Mouse (Mus musculus) limb, embryonic 10.5 days (tissue): ENCODE data around the gene Plxna2. TPM values are rescaled to one million over a fixed set of nuclear protein-coding genes. Genes with fewer than 3 reads are reported as not detected.

Source experiments
- DNase-seq: peaks from one replicate; pipeline ENCODE4 v3.0.0-alpha.2; 2017; ENCODE audit warnings: low spot score
- H3K27ac ChIP-seq: fragments of 300-500 bp; sonication (generic); 2 replicates; pipeline ENCODE4 v1.5.1; 2016; ENCODE audit warnings: mild to moderate bottlenecking
- H3K27me3 ChIP-seq: fragments of 300-500 bp; sonication (generic); 2 replicates; pipeline ENCODE4 v1.6.1; 2016; ENCODE audit warnings: low read depth, mild to moderate bottlenecking; ENCODE audit not compliant: poor library complexity, severe bottlenecking
- H3K36me3 ChIP-seq: fragments of 300-500 bp; sonication (generic); 2 replicates; pipeline ENCODE4 v1.6.1; 2016; ENCODE audit warnings: mild to moderate bottlenecking, moderate library complexity
- H3K4me1 ChIP-seq: fragments of 300-500 bp; sonication (generic); 2 replicates; pipeline ENCODE4 v1.6.1; 2016
- H3K4me3 ChIP-seq: fragments of 300-500 bp; sonication (generic); 2 replicates; pipeline ENCODE4 v1.5.1; 2016; ENCODE audit warnings: mild to moderate bottlenecking, moderate library complexity
- H3K9me3 ChIP-seq: fragments of 300-500 bp; sonication (generic); replicated peaks from 2 replicates; pipeline ENCODE4 v1.6.1; 2016; ENCODE audit warnings: mild to moderate bottlenecking
- WGBS: fragments of 180-500 bp; shearing (Covaris S2); methylation state at CpG from one replicate; pipeline ENCODE4 v1.1.7; 2016; 5-methylcytosine and 5-hydroxymethylcytosine counted together
- polyA plus RNA-seq: library from polyadenylated mRNA; unstranded; fragments of >200 nt; fragmentation: Nextera tagmentation; extraction: Ambion mirVana; gene quantifications from 2 replicates; pipeline ENCODE4 v1.2.1, GENCODE M21; 2016

Plxna2 gene
- polyA plus RNA-seq, 1 experiment from 2014 or later: 6.4 TPM

DNA sequence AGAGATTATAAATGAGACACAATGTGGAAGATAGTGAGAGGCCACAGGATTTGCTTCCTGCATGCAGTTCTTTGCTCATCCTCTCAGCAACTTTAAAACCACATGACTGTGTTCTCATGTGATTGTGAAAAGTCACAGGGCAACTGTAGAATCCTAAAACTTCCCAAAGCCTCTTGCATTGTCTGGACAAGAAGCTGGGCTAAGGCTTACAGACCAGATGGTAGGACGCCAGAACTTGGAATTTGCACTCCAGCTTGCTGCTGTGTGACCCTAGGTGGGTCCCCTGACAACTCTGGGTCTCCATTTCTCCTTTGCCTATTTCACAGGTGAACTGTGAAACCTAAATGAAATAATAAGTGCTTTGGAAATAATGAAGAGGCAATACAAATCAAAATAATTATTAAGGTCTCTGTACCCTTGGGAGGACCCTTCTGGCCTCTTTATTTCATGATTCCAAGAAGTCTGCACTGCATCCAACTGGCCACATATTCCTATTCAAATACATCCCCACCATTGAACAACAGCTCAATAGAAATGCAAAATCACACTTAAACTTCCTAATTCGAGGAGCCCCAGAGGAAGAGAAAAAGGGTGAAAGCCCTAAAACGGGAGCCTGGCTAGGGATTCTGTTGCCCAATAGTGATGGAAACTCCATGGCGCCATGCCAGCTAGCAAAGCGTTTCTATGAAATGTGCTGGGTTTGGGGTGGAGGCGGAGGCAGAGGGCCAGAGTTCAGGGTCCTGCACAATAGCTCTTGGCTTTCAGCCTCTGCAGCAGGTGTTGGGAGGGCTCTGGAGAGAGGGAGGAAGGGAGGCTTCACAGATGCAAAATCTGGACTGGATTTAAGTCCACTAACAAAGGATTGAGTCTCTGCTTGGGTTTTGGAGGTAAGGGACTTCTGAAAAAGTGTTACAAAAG lies 128.6 kb downstream of the Plxna2 start:
- no peaks in the 10 kb centered on the region for H3K9me3 ChIP-seq
- no peak overlapping the region for H3K4me3 ChIP-seq
- H3K27me3 ChIP-seq: no peaks in the 10 kb centered on the region
- H3K27ac ChIP-seq: no peak overlapping the region
- WGBS: 63% methylated on average over 6 of the region's 6 CpGs
- no peak for DNase-seq
- H3K36me3 ChIP-seq: peaks cover 3% of the 10 kb centered on the region; the same call in 1 of the 2 replicates
- peaks cover 26% of the 10 kb centered on the region for H3K4me1 ChIP-seq

DNA sequence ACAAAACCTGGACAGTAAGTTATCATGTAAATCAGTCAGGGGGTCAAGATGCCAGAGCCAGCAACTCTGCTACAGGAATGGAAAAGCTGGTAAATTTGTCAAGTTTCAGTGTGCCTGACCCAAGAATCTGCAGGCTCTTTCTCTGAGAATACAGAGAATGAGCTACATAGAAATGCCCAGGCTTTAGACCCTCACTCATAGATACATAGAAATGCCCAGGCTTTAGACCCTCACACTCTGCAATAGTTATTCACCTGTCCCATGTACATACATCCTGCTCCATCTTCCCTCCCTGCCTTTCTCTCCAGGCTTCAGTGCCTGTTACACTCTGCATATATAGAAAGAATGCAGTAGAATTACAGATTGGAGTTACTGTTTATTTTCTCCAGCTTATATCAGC lies 129.2 kb downstream of the Plxna2 start:
- DNase-seq: no peak
- H3K9me3 ChIP-seq: no peaks in the 10 kb centered on the region
- H3K27me3 ChIP-seq: no peaks in the 10 kb centered on the region
- no peak overlapping the region for H3K4me3 ChIP-seq
- peaks cover 22% of the 10 kb centered on the region for H3K4me1 ChIP-seq
- H3K27ac ChIP-seq: no peak overlapping the region
- peaks cover 3% of the 10 kb centered on the region; the same call in 1 of the 2 replicates for H3K36me3 ChIP-seq

- Histone ChIP-seq H3K9me3 (no peaks in the 10 kb centered on the region), H3K36me3 (peaks cover 3% of the 10 kb centered on the region; the same call in 1 of the 2 replicates), H3K4me1 (no peaks in the 10 kb centered on the region), H3K27me3 (no peaks in the 10 kb centered on the region), H3K4me3 (no peak overlapping the region), H3K27ac (no peak overlapping the region)
- DNase-seq: peak; percentile 56
- 48% methylated on average over 2 of the region's 2 CpGs for WGBS
These were observed 135.2 kb downstream of the Plxna2 start for GRCm38 (mm10) chr1:194753168-194753567.

- no peaks in the 10 kb centered on the region for H3K36me3 ChIP-seq
- H3K4me1 ChIP-seq: no peaks in the 10 kb centered on the region
- H3K27me3 ChIP-seq: no peaks in the 10 kb centered on the region
- DNase-seq: no peak
- no peaks in the 10 kb centered on the region for H3K9me3 ChIP-seq
- H3K27ac ChIP-seq: no peak overlapping the region
- no peak overlapping the region for H3K4me3 ChIP-seq
These were observed 138.0 kb downstream of the Plxna2 start for GRCm38 (mm10) chr1:194756001-194756400.

DNA sequence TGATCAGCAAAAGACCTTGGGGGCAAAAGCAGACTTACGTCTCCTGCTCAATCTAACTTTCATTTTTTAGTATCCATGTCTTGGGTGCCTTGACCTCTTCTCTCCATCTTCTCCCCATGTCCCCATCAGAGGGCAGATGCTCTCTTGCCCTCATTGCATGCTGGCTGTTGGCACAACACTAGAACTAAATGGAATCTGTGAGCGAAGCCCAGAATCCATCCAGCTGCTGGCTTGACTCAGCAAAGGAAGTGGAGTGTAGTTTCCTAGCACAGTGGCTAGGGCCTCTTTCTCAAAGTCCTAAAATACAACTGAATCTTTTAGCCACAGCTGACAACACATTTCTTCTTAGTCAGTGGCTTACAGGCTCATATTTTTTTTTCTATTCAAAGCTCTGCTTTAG lies 138.4 kb downstream of the Plxna2 start:
- Histone ChIP-seq H3K36me3 (no peaks in the 10 kb centered on the region), H3K4me1 (no peaks in the 10 kb centered on the region), H3K27ac (no peak overlapping the region), H3K9me3 (no peaks in the 10 kb centered on the region), H3K4me3 (no peak overlapping the region), H3K27me3 (no peaks in the 10 kb centered on the region)
- 85% methylated on average over 2 of the region's 2 CpGs for WGBS
- no peak for DNase-seq

DNA sequence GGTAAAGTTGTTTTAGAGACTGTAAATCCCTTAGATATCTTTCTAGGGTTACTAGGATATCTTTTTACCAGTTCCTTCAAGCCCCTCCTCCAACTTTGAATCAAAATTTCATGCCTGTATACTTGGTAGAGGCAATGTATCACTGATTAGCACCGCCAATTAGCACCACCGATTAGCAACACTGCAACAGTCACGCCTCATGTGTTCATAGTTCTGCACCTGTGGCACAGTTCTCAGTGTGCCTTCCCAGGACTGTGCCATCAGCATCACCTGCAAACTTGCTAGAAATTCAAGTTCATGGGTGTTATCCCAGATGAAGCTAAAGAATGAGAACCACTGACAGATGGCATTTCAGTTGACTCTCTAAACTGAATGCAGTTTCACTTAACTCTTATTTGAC lies 138.8 kb downstream of the Plxna2 start:
- no peaks in the 10 kb centered on the region for H3K4me1 ChIP-seq
- no peak overlapping the region for H3K27ac ChIP-seq
- H3K4me3 ChIP-seq: no peak overlapping the region
- no peaks in the 10 kb centered on the region for H3K27me3 ChIP-seq
- no peak for DNase-seq
- no peaks in the 10 kb centered on the region for H3K9me3 ChIP-seq
- 93% methylated on average over 3 of the region's 3 CpGs for WGBS
- H3K36me3 ChIP-seq: no peaks in the 10 kb centered on the region

DNA sequence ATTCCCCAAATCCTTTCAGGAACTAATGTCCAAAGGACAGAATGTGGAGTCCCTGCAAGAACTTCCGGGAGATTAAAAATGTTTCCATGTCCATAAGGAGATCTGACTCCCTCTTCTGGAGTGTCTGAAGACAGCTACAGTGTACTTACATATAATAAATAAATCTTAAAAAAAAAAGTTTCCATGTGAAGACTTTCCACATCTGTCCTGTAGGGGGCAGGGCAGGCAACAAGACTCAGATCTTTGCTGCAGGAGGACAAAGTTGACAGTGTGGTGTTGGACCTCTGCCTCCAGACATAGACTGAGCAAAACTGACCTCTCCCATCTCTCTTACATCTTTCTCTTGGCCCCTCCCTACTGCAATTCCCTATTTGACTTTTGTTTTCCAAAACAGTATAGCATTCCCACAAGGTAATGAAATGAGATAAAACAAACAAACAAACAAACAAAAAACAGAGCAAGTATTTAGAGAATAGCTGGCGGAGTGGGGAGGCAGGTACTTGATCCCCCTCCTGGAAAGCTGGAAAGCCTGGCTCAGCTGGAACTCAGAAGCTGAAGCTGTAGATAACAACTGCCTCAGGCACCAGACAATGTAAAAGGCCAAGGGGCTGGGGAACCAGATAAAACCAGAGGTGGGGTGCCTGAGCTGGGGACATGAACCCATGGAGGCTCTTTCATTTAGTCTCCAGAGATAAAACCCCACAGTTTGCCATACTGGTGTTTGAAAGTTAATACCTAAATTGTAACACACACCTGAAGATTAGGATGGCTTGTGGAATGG lies 143.6 kb downstream of the Plxna2 start:
- Histone ChIP-seq H3K4me3 (no peak overlapping the region), H3K4me1 (no peaks in the 10 kb centered on the region), H3K36me3 (no peaks in the 10 kb centered on the region), H3K9me3 (no peaks in the 10 kb centered on the region), H3K27me3 (no peaks in the 10 kb centered on the region), H3K27ac (no peak overlapping the region)
- DNase-seq: no peak
- 86% methylated on average over 2 of the region's 2 CpGs for WGBS

DNA sequence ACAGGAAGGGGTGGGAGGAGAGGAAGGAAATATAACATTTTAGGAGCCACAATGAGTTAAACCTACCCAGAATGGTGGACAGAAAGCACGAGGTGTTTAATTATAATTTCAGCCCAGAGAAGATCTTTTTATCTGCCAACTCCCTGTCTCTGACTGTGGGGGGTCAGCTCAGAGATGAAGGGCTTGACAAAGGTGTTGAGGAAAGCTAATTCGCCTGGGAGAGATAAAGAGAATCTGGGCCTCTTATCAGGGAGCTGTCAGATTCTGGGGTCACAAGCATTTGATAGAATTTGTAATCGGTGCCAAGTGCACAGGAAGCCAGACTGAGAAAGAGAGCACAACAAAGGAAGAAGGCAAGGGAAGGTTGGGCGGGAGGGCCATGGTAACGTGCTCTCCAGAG lies 144.9 kb downstream of the Plxna2 start:
- no peaks in the 10 kb centered on the region for H3K27me3 ChIP-seq
- H3K9me3 ChIP-seq: no peaks in the 10 kb centered on the region
- no peaks in the 10 kb centered on the region for H3K36me3 ChIP-seq
- 66% methylated on average over 5 of the region's 5 CpGs for WGBS
- H3K4me1 ChIP-seq: no peaks in the 10 kb centered on the region
- no peak overlapping the region for H3K4me3 ChIP-seq
- DNase-seq: no peak
- H3K27ac ChIP-seq: no peak overlapping the region

DNA sequence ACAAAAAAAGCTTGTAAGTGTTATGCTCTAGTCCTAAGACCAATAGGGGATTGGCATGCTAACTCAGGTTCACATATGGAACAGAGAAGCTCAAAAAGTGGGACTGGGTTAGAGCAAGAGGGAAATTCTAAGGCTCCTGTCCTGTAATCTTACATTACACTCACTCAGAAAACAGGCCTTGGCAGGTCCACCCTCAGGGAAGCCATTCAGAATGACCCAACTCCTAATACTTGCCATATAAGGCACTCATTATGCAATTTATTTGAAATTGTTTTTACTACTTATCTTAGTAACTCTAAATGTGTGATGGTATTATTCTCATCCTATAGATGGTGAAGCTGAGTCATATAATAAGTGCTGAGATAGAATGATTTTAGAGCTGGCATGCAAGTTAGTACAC lies 146.9 kb downstream of the Plxna2 start:
- DNase-seq: no peak
- no peaks in the 10 kb centered on the region for H3K27me3 ChIP-seq
- no peak overlapping the region for H3K4me3 ChIP-seq
- no peaks in the 10 kb centered on the region for H3K4me1 ChIP-seq
- no peaks in the 10 kb centered on the region for H3K9me3 ChIP-seq
- no peaks in the 10 kb centered on the region for H3K36me3 ChIP-seq
- H3K27ac ChIP-seq: no peak overlapping the region

DNA sequence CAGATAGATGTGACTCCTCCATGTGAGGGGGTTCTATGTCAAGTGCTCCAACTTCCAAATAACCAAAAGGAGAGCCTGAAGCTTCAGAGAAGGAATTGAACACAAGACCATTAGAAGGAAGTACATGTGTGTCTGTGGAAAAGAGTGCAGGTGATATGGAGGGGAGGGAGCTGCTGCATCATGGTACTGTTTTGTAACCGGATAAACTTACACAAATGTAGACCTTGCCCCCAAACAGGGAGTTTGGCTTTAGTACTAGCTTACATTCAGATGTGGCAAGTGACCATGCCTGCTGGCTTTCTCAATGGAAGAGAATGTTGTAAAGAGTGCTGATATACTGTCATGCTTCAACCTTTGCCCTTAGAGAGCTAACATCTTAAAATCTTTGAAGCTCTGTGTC lies 150.8 kb downstream of the Plxna2 start:
- no peak for DNase-seq
- peaks cover 3% of the 10 kb centered on the region for H3K4me1 ChIP-seq
- WGBS: 79% methylated on average over 1 of the region's 1 CpGs
- H3K9me3 ChIP-seq: no peaks in the 10 kb centered on the region
- no peak overlapping the region for H3K27ac ChIP-seq
- H3K4me3 ChIP-seq: no peak overlapping the region
- H3K27me3 ChIP-seq: no peaks in the 10 kb centered on the region
- no peaks in the 10 kb centered on the region for H3K36me3 ChIP-seq

GRCm38 (mm10) chr1:194772053-194772452 lies 154.0 kb downstream of the Plxna2 start:
- Histone ChIP-seq H3K27ac (no peak overlapping the region), H3K4me3 (no peak overlapping the region), H3K4me1 (peaks cover 8% of the 10 kb centered on the region), H3K9me3 (no peaks in the 10 kb centered on the region), H3K36me3 (no peaks in the 10 kb centered on the region), H3K27me3 (no peaks in the 10 kb centered on the region)
- DNase-seq: no peak
- WGBS: 75% methylated on average over 3 of the region's 3 CpGs

GRCm38 (mm10) chr1:194773899-194774298 lies 155.9 kb downstream of the Plxna2 start:
- WGBS: 28% methylated on average over 3 of the region's 3 CpGs
- Histone ChIP-seq H3K36me3 (no peaks in the 10 kb centered on the region), H3K27me3 (no peaks in the 10 kb centered on the region), H3K4me1 (peaks cover 8% of the 10 kb centered on the region), H3K27ac (no peak overlapping the region), H3K9me3 (no peaks in the 10 kb centered on the region), H3K4me3 (no peak overlapping the region)
- DNase-seq: no peak

- Histone ChIP-seq H3K4me1 (peaks cover 8% of the 10 kb centered on the region), H3K4me3 (no peak overlapping the region), H3K9me3 (no peaks in the 10 kb centered on the region), H3K36me3 (no peaks in the 10 kb centered on the region), H3K27me3 (no peaks in the 10 kb centered on the region), H3K27ac (no peak overlapping the region)
- no peak for DNase-seq
- WGBS: 78% methylated on average over 2 of the region's 2 CpGs
These were observed 156.3 kb downstream of the Plxna2 start for GRCm38 (mm10) chr1:194774350-194774749.
